Comparison of ENCODE assay signal across 23 mouse cellular contexts in the genomic region with DNA sequence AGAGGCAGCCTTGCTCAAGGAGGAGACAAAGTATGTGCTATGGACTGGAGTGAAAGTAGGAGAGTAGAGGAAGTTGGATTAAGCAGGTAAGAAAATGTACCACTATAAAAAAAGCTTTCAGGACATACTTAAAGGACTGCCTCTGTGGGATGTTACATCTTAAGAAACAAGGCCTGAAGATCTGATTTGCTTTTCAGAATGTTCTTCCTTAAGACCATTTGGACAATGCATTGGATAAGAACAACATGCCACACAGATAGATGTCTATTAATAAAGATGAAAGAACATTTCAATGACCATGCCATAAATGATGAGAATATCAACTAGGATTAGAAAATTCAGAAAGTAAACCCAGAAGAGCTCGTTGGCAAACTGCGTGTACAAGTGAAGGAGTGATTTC.
"Had no signal": no experiment of that assay in that cellular context is flagged by ENCODE, and none has a peak within 500 bp of the region (broad histone marks: within the 10 kb centered on the region; RNA-seq: fewer than 3 reads in every experiment).

No protein-coding gene starts in this region.

- ATAC-seq: intestine, embryonic 16.5 days; liver, postnatal 0 days had no signal

- H3K36me3 ChIP-seq: limb, embryonic 15.5 days; lung, embryonic 15.5 days had no signal

- H3K27me3 ChIP-seq: limb, embryonic 12.5 days; limb, embryonic 15.5 days; lung, embryonic 15.5 days; midbrain, embryonic 12.5 days; neural tube, embryonic 13.5 days had no signal

- H3K4me3 ChIP-seq: limb, embryonic 12.5 days; limb, embryonic 15.5 days; lung, embryonic 15.5 days; midbrain, embryonic 12.5 days; neural tube, embryonic 13.5 days had no signal

- H3K4me1 ChIP-seq: limb, embryonic 12.5 days; limb, embryonic 15.5 days; lung, embryonic 15.5 days; midbrain, embryonic 12.5 days; neural tube, embryonic 13.5 days had no signal

- H3K27ac ChIP-seq: limb, embryonic 12.5 days; limb, embryonic 15.5 days; liver, embryonic 14.5 days; lung, embryonic 15.5 days; midbrain, embryonic 12.5 days; neural tube, embryonic 13.5 days; stomach, postnatal 0 days had no signal

- DNase-seq: kidney, adult 18-20 months; kidney, adult 9 months; kidney, postnatal 14 days; kidney, postnatal 4 days; left cerebral cortex, postnatal 4 days; liver, postnatal 0 days; lung, postnatal 10 days; lung, postnatal 4 days; right cerebral cortex, adult 18-20 months; right cerebral cortex, postnatal 14 days; right cerebral cortex, postnatal 4 days; thymus, adult 2 months; thymus, postnatal 14 days; thymus, postnatal 4 days had no signal

- H3K4me2 ChIP-seq: limb, embryonic 12.5 days; limb, embryonic 15.5 days; liver, embryonic 11.5 days; lung, embryonic 15.5 days; midbrain, embryonic 12.5 days; neural tube, embryonic 13.5 days had no signal

- H3K9ac ChIP-seq: limb, embryonic 12.5 days; limb, embryonic 15.5 days; liver, embryonic 14.5 days; liver, postnatal 0 days; lung, embryonic 15.5 days; midbrain, embryonic 12.5 days; neural tube, embryonic 13.5 days had no signal
